Mouse (Mus musculus) spleen, adult 2 months (tissue): ENCODE measurements around the gene Scaf1.

Experiments
- CTCF ChIP-seq: fragments of 200-500 bp; IDR thresholded peaks from 2 replicates; pipeline ENCODE4 v1.5.1; 2011; ENCODE audit warnings: mild to moderate bottlenecking, inconsistent platforms; ENCODE audit not compliant: insufficient read depth, insufficient read length, insufficient replicate concordance; ENCODE audit errors: extremely low read depth
- POLR2A ChIP-seq: fragments of 200-500 bp; IDR thresholded peaks from 2 replicates; pipeline ENCODE4 v1.6.1; 2011; ENCODE audit warnings: low read depth, low read length, inconsistent platforms

DNA sequence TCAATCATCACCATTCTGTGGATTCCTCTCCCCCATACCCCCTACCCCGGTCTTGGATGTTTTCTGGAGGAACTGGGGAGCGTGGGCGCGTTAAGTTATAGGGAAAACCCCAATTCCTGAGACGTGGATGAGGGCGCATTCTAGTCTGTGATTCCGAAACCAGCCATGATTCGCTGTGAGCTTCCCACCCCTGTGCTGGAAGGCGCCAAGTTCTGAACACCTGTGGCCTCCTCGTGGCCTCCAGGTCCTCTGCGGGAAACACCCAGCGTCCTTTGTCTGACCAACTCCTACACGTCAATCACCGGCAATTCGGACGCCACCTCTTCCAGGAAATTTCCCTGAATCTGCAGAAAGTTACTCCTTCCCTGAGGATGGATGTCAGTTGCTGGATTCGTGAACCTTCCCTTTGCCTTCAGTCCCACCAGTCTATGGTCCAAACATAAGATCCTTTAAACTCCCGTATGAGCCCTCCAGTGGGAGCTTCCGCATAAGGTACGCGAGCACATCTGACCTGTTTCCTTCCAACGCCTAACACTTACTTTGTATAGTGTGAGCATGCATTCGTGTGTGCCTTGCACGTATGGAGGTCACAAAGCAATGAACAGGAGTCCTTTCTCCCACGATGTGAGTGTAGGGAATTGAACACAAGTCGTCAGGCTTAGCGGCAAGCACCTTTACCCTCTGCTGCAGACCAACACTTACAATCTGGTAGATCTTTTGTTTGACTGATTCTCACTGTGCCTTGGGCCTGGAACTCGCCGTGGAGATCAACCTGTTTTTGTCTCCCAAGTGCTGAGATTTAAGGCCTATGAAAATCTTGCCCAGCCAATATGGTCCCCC is 29.1 kb downstream of the Scaf1 start:
- TF ChIP-seq CTCF (no peak), POLR2A (no peak; the same call in 1 of the 2 replicates)
